Mouse (Mus musculus) ES-CJ7 (cell line): ENCODE measurements at regions not wholly inside any gene's neighbourhood (a gene's known extent, or its start where the extent isn't known, plus 50 kb on each side); places are given as distances from the start of the nearest gene placed in this dataset.

Experiments used
- DNase-seq: peaks from one replicate; pipeline ENCODE4 v3.0.0; 2011; ENCODE audit warnings: low read depth, low spot score

- DNase-seq: peak; percentile 7
Observed at GRCm38 (mm10) chr4:73111311-73111710, 258.9 kb upstream of the Aldoart1 start.
